Mouse (Mus musculus) lung, postnatal 0 days (tissue): ENCODE measurements around the gene Sgsm2.
A peak's percentile ranks its signal among the peaks of the same experiment; 100 is the strongest.

ENCODE experiments used
- CTCF ChIP-seq: IDR thresholded peaks from 2 replicates; pipeline ENCODE4 v1.5.1; 2016; ENCODE audit warnings: antibody characterized with exemption, mild to moderate bottlenecking
- EP300 ChIP-seq: IDR thresholded peaks from 2 replicates; pipeline ENCODE4 v1.6.1; 2016; ENCODE audit warnings: antibody characterized with exemption, mild to moderate bottlenecking, control low read depth

- TF ChIP-seq CTCF, result peak; percentile 75
- no peak for TF ChIP-seq EP300
Measured at GRCm38 (mm10) chr11:74821463-74821862, 75.4 kb downstream of the Sgsm2 start.
